Mouse (Mus musculus) cerebellum, adult 2 months (tissue): Measurements from ENCODE around the gene Gldc. TPM values are rescaled to one million over a fixed set of nuclear protein-coding genes. Genes with fewer than 3 reads are reported as not detected.
"Not testable (repeated sequence)": the region's sequence is repeated elsewhere in the genome, so short reads cannot be mapped to it uniquely, and the experiment has no call there.

ENCODE experiments used
- DNase-seq, 2 experiments: peaks; one replicate each; pipeline ENCODE4 v3.0.0; 2021
- H3K27ac ChIP-seq: fragments of 200-500 bp; 2 replicates; pipeline ENCODE4 v1.5.1; 2012; ENCODE audit warnings: low read length, control low read depth, inconsistent platforms; ENCODE audit not compliant: insufficient read depth
- H3K27me3 ChIP-seq: fragments of 200-500 bp; 2 replicates; pipeline ENCODE4 v1.6.1; 2012; ENCODE audit warnings: inconsistent platforms, mild to moderate bottlenecking, low read length, moderate library complexity; ENCODE audit not compliant: control insufficient read depth, insufficient read depth
- H3K4me1 ChIP-seq: fragments of 200-500 bp; 2 replicates; pipeline ENCODE4 v1.6.1; 2011; ENCODE audit warnings: low read length; ENCODE audit not compliant: control insufficient read depth, insufficient read depth
- H3K4me3 ChIP-seq: fragments of 200-500 bp; replicated peaks from 2 replicates; pipeline ENCODE3; 2011; ENCODE audit warnings: mild to moderate bottlenecking, low read depth, low read length, control low read depth; ENCODE audit not compliant: insufficient read depth
- CTCF ChIP-seq: fragments of 200-500 bp; IDR thresholded peaks from 2 replicates; pipeline ENCODE4 v1.5.1; 2011; ENCODE audit warnings: low read depth, mild to moderate bottlenecking, control low read depth, low read length, moderate library complexity, borderline replicate concordance; ENCODE audit not compliant: insufficient read depth
- POLR2A ChIP-seq: fragments of 200-500 bp; IDR thresholded peaks from 2 replicates; pipeline ENCODE4 v1.6.1; 2011; ENCODE audit warnings: low read length, control low read depth, borderline replicate concordance; ENCODE audit not compliant: insufficient read depth
- WGBS: fragments of 180-500 bp; shearing (Covaris S2); methylation state at CpG from one replicate; pipeline ENCODE4 v1.1.7; 2018; 5-methylcytosine and 5-hydroxymethylcytosine counted together
- polyA plus RNA-seq: library from polyadenylated mRNA; depleted of rRNA; stranded (reverse); fragments of >200 nt; gene quantifications from 2 replicates; pipeline ENCODE4 v1.2.3, GENCODE M21; 2012; rRNA removed

Gldc gene
- polyA plus RNA-seq = 14.9 and 17.7 TPM in 2 replicates

DNA sequence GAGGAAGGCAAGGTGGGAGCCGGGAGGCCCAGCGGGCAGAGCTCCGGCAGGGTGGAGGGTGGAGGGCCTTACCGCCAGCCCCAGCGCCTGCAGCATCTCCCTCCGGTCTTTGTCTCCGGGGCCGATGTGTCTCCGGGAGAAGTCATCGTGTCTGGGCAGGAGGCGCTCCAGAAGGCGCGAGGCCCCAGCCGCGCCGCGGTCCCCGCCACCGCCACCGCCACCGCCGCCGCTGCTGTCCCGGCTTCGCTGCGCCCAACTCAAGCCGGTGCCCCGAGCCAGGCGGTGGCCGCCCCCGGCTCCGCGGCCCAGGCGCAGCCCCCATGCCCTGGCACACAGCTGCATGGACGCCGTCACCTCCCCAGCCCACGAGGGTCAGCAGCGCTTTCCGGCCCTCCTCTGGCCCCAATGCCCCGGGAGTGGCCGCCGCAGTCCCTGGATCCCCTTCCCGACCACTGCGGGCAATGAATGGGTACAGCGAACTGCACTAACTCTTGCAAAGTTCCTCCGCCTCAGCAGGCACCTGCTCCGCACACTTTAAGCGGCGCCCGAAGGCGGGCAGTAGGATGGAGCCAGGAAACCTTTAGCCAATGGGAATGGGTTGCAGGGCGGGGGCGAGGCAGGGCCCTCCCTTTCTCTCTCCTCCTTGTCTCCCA, at the start of gene Gldc:
TSS of gene Gldc (minus strand) at position 511 of the 653 bp plus-strand sequence.
- TF ChIP-seq CTCF = no peak
- TF ChIP-seq POLR2A = peak; percentile 13; the same call in 1 of the 2 replicates
- no peak within 1 kb of the TSS for H3K27ac ChIP-seq
- WGBS = under 1% methylated on average over 39 of the region's 53 CpGs

DNA sequence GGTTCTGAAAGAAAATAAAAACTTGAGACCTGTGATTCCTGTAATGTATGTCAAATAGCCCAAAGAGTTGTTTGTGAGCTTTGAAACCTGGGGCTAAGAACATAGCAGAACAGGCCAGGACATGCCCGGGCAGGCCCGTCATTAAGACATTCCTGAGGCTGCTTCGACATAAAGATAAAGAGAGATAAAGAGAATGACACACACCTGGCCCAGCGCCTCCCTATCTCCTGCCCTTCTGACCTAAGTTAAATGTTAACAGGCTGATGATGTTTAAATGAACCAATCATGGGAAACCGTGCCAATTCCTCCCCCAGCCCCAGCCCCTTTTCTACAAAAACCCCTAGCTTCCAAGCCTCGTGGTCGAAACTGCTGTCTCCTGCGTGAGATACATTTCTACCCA, 47.4 kb upstream of the Gldc start:
- H3K4me1 ChIP-seq, H3K27me3 ChIP-seq, H3K4me3 ChIP-seq, DNase-seq, H3K27ac ChIP-seq: not testable (repeated sequence)
- WGBS = 82% methylated on average over 8 of the region's 8 CpGs

More for the DNA sequence above, at the start of gene Gldc:
- peak within 1 kb of the TSS; percentile 43 for H3K4me3 ChIP-seq
- no peaks in the 10 kb centered on the region; the same call in 1 of the 2 replicates for H3K4me1 ChIP-seq
- H3K27me3 ChIP-seq = peaks cover 5% of the 10 kb centered on the region; the same call in 1 of the 2 replicates
- DNase-seq = peak; percentile 67 to 72

DNA sequence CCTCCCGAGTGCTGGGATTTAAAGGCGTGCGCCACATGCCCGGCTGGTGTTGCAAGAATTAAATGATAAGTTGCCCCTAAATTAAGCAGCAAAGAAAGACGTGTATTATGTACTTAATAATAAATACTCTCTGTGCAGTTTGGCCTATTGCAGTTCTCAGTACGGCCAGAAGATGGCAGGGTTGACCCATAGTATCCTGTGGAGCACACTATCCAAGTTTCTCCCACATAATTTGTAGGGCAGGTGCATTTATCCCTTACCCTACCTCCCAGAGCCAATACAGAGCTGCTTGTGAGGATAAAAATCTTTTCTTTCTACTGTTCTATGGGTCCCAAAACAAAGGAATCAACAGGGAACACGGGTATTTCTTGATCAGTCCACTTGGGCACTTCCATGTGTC, 42.1 kb upstream of the Gldc start:
- peak; percentile 22 to 41 for DNase-seq
- Histone ChIP-seq H3K27ac (no peak overlapping the region), H3K4me1 (no peaks in the 10 kb centered on the region), H3K27me3 (no peaks in the 10 kb centered on the region), H3K4me3 (no peak overlapping the region)
- TF ChIP-seq CTCF = peak; percentile 65
- TF ChIP-seq POLR2A = no peak
- 27% methylated on average over 7 of the region's 7 CpGs for WGBS

DNA sequence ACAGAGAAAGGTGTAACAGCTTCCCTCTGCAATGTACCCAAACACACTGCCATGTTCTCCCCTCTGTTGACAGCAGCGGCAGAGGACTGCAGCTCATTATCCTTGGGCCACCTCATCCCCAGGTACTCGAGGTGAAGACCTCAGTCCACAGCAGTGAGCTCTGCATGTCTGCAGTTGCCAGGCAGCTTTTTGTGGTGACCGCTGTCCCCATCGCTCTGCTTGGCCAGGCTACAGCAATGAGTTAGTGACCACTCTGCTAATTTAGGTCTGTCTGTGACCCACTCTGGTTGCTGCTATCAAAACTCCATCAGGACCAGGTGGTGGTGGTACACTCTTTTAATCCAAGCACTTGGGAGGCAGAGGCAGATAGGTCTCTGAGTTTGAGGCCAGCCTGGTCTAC, 41.0 kb upstream of the Gldc start:
- Histone ChIP-seq H3K4me3 (no peak overlapping the region), H3K4me1 (no peaks in the 10 kb centered on the region), H3K27me3 (no peaks in the 10 kb centered on the region), H3K27ac (0 out of 2 replicates have a peak overlapping the region, but pooled peaks have one; percentile 21)
- no peak for DNase-seq
- TF ChIP-seq CTCF = no peak
- no peak for TF ChIP-seq POLR2A
- 76% methylated on average over 4 of the region's 4 CpGs for WGBS

DNA sequence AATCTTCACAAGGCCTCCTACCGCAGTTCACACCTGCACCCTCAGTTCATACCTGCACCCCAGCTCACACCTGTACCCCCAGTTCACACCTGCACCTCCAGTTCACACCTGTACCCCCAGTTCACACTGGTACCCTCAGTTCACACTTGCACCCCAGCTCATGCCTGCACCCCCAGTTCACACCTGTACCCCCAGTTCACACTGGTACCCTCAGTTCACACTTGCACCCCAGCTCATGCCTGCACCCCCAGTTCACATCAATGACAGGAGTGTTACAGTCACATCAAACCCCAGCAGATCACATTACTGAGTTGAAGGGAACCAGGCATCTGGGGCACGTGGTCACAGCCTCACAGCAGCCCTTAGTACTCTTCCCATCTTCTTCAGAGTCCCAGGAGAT, 40.5 kb upstream of the Gldc start:
- H3K27me3 ChIP-seq, H3K27ac ChIP-seq, H3K4me1 ChIP-seq, H3K4me3 ChIP-seq, DNase-seq: not testable (repeated sequence)
- WGBS = 58% methylated on average over 2 of the region's 2 CpGs

DNA sequence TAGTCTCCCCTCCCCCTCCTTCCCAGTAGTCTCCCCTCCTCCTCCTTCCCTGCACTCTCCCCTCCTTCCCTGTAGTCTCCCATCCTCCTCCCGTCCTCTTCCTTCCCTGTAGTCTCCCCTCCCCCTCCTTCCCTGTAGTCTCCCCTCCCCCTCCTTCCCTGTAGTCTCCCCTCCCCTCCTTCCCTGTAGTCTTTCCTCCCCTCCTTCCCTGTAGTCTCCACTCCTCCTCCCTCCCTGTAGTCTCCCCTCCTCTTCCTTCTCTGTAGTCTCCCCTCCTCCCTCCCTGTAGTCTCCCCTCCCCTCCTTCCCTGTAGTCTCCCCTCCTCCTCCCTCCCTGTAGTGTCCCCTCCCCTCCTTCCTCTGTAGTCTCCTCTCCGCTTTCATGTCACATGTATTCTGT, 38.8 kb upstream of the Gldc start:
- H3K27me3 ChIP-seq = no peaks in the 10 kb centered on the region
- H3K4me3 ChIP-seq = no peak overlapping the region
- no peak overlapping the region for H3K27ac ChIP-seq
- DNase-seq = no peak
- TF ChIP-seq CTCF (no peak), POLR2A (no peak)
- 16% methylated on average over 2 of the region's 2 CpGs for WGBS
- H3K4me1 ChIP-seq = no peaks in the 10 kb centered on the region

DNA sequence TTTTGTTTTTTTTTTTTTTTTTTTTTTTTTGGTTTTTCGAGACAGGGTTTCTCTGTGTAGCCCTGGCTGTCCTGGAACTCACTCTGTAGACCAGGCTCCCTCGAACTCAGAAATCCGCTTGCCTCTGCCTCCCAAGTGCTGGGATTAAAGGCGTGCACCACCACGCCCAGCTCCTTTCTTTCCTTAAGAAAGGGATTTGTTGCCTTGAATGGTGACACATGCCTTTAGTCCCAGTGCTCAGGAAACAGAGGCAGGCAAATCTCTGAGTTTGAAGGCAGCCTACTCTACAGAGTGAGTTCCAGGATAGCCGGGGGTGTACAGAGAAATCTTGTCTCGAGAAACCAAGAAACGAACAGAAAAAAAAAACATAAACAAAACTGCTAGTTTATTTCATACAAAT, 33.8 kb upstream of the Gldc start:
- not testable (repeated sequence) for H3K27ac ChIP-seq, H3K27me3 ChIP-seq, H3K4me1 ChIP-seq, H3K4me3 ChIP-seq, DNase-seq
- 89% methylated on average over 8 of the region's 8 CpGs for WGBS

DNA sequence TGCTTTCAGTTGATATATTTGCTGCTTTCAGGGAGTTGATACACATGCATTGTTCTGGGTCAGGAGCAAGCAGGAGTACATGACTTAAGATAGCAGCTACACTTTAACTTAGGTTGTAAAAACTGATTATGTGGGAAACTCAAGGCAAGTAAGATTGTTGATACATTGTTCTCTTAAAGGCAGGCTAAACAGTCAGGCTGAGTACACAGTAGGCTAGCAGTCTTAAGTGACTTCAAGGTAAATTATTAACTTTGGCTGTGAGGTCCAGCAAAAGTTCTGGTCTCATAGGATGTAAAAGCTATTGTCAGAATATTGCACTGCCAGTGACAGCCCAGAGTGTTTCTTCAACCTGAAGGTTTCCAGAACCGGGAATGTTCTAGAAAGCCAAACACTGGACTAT, 31.8 kb upstream of the Gldc start:
- no peaks in the 10 kb centered on the region for H3K4me1 ChIP-seq
- no peak overlapping the region for H3K27ac ChIP-seq
- no peak overlapping the region for H3K4me3 ChIP-seq
- no peak for DNase-seq
- WGBS = 78% methylated on average over 1 of the region's 1 CpGs
- H3K27me3 ChIP-seq = no peaks in the 10 kb centered on the region
- TF ChIP-seq CTCF (no peak), POLR2A (no peak)

DNA sequence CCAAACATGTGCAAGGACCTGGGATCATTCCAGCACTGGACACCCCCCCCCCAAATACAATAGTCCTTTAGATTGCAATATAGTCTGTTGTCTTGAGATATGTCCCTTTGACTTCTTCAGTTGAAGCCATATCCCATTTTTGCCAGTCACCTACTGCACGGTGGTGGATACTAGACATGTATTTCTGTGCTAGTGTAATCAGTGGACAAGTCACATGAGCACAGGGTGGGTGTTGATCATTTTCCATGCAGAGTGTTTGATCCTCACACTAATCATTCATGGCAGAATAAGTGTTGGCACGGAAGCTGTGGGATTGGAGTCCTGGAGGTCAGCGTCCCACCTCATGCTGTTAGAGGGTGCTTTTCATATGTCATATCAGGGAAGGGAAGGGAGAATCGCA, 30.6 kb upstream of the Gldc start:
- no peak for DNase-seq
- TF ChIP-seq CTCF = no peak
- no peak for TF ChIP-seq POLR2A
- Histone ChIP-seq H3K4me1 (no peaks in the 10 kb centered on the region), H3K4me3 (no peak overlapping the region), H3K27ac (no peak overlapping the region), H3K27me3 (no peaks in the 10 kb centered on the region)
- WGBS = 60% methylated on average over 4 of the region's 4 CpGs
